Mouse (Mus musculus) spleen, adult 2 months (tissue): ENCODE results near the gene Tmie.

Experiments
- CTCF ChIP-seq: fragments of 200-500 bp; IDR thresholded peaks from 2 replicates; pipeline ENCODE4 v1.5.1; 2011; ENCODE audit warnings: mild to moderate bottlenecking, inconsistent platforms; ENCODE audit not compliant: insufficient read depth, insufficient read length, insufficient replicate concordance; ENCODE audit errors: extremely low read depth
- POLR2A ChIP-seq: fragments of 200-500 bp; IDR thresholded peaks from 2 replicates; pipeline ENCODE4 v1.6.1; 2011; ENCODE audit warnings: low read depth, low read length, inconsistent platforms

- TF ChIP-seq POLR2A, result no peak
- TF ChIP-seq CTCF, result no peak
Measured at GRCm38 (mm10) chr9:110881953-110882352, 2.0 kb upstream of the Tmie start.
